Mouse (Mus musculus) limb, embryonic 12.5 days (tissue): ENCODE measurements around the gene Acap3. TPM values are rescaled to one million over a fixed set of nuclear protein-coding genes. Genes with fewer than 3 reads are reported as not detected.

Experiments
- ATAC-seq: fragments of 200-750 bp; cut with Nextera tagmentation; 2 replicates; pipeline ENCODE4 v1.8.0; 2017; ENCODE audit warnings: low read depth, moderate TSS enrichment; ENCODE audit not compliant: insufficient number of reproducible peaks, insufficient read depth, low FRiP score, low TSS enrichment
- H3K27ac ChIP-seq: fragments of 300-500 bp; sonication (generic); 2 replicates; pipeline ENCODE4 v1.5.1; 2016; ENCODE audit warnings: mild to moderate bottlenecking, moderate library complexity
- H3K27me3 ChIP-seq: fragments of 300-500 bp; sonication (generic); 2 replicates; pipeline ENCODE4 v1.6.1; 2016; ENCODE audit warnings: mild to moderate bottlenecking, moderate library complexity
- H3K36me3 ChIP-seq: fragments of 300-500 bp; sonication (generic); 2 replicates; pipeline ENCODE4 v1.6.1; 2016; ENCODE audit warnings: mild to moderate bottlenecking, moderate library complexity
- H3K4me1 ChIP-seq: fragments of 300-500 bp; sonication (generic); replicated peaks from 2 replicates; pipeline ENCODE4 v1.6.1; 2016
- H3K4me2 ChIP-seq: fragments of 300-500 bp; sonication (generic); 2 replicates; pipeline ENCODE4 v1.6.1; 2016; ENCODE audit warnings: mild to moderate bottlenecking, moderate library complexity
- H3K4me3 ChIP-seq: fragments of 300-500 bp; sonication (generic); replicated peaks from 2 replicates; pipeline ENCODE4 v1.5.1; 2016; ENCODE audit warnings: mild to moderate bottlenecking
- H3K9ac ChIP-seq: fragments of 300-500 bp; sonication (generic); replicated peaks from 2 replicates; pipeline ENCODE4 v1.6.1; 2016; ENCODE audit warnings: mild to moderate bottlenecking, moderate library complexity
- H3K9me3 ChIP-seq: fragments of 300-500 bp; sonication (generic); 2 replicates; pipeline ENCODE4 v1.6.1; 2016; ENCODE audit warnings: mild to moderate bottlenecking, moderate library complexity
- WGBS: fragments of 180-500 bp; shearing (Covaris S2); methylation state at CpG from one replicate; pipeline ENCODE4 v1.1.7; 2016; 5-methylcytosine and 5-hydroxymethylcytosine counted together
- polyA plus RNA-seq: library from polyadenylated mRNA; unstranded; fragments of >200 nt; fragmentation: Nextera tagmentation; extraction: Ambion mirVana; gene quantifications from 2 replicates; pipeline ENCODE4 v1.2.1, GENCODE M21; 2016

Gene Acap3
- polyA plus RNA-seq, 1 experiment from 2014 or later = 18.4 TPM

DNA sequence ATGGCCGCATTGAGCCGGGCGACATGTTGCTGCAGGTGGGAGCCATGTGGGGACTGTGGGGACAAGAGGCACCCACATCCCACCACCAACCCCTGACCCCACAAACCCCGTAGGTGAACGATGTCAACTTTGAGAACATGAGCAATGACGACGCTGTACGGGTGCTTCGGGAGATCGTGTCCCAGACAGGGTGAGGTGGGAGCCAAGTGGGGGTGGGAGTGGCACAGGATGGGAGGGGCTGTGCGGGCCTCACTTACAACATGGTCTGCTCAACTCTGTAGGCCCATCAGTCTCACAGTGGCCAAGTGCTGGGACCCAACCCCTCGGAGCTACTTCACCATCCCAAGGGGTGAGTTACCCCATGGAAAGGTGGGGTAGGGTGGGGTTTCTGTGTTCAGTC is 36.6 kb upstream of the Acap3 start:
- no peaks in the 10 kb centered on the region for H3K9me3 ChIP-seq
- H3K9ac ChIP-seq = no peak overlapping the region
- H3K4me3 ChIP-seq = no peak overlapping the region
- 97% methylated on average over 12 of the region's 12 CpGs for WGBS
- H3K27ac ChIP-seq = no peak overlapping the region
- no peaks in the 10 kb centered on the region for H3K27me3 ChIP-seq
- no peaks in the 10 kb centered on the region for H3K4me1 ChIP-seq
- no peak for ATAC-seq
- H3K36me3 ChIP-seq = peaks cover 62% of the 10 kb centered on the region
- H3K4me2 ChIP-seq = no peak overlapping the region

- H3K4me3 ChIP-seq = no peak overlapping the region
- H3K27ac ChIP-seq = no peak overlapping the region
- H3K36me3 ChIP-seq = peaks cover 72% of the 10 kb centered on the region
- no peaks in the 10 kb centered on the region for H3K27me3 ChIP-seq
- WGBS = 92% methylated on average over 12 of the region's 12 CpGs
- H3K9ac ChIP-seq = no peak overlapping the region
- ATAC-seq = no peak
- H3K4me2 ChIP-seq = no peak overlapping the region
- H3K9me3 ChIP-seq = no peaks in the 10 kb centered on the region
- no peaks in the 10 kb centered on the region for H3K4me1 ChIP-seq
These were observed 35.6 kb upstream of the Acap3 start for GRCm38 (mm10) chr4:155856071-155856470.

DNA sequence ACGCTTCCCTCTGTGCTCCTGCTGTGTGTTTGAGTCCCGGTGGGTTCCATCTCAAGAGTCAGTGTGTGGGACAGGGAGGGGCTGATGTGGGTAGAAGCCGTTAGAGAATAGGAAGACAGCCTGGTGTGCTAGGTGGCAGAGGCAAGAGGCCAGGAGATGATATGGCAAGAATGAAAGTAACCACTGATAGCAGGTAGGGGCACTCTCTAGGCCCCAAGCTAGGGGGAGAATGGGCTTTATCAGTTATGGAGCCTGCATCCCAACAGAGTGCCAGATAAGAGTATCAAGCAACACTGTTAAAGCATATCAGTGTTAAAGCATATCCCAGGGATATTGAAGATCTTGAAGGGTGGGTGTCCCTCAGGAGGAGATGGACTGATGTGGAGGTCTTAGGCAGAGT is 34.7 kb upstream of the Acap3 start:
- WGBS = 82% methylated on average over 3 of the region's 3 CpGs
- ATAC-seq = no peak
- H3K4me2 ChIP-seq = no peak overlapping the region
- H3K9me3 ChIP-seq = no peaks in the 10 kb centered on the region
- H3K36me3 ChIP-seq = peaks cover 76% of the 10 kb centered on the region
- no peak overlapping the region for H3K27ac ChIP-seq
- no peaks in the 10 kb centered on the region for H3K4me1 ChIP-seq
- no peak overlapping the region for H3K4me3 ChIP-seq
- no peak overlapping the region for H3K9ac ChIP-seq
- no peaks in the 10 kb centered on the region for H3K27me3 ChIP-seq

- H3K4me3 ChIP-seq = no peak overlapping the region
- ATAC-seq = peak; percentile 34
- WGBS = 15% methylated on average over 13 of the region's 13 CpGs
- no peak overlapping the region for H3K27ac ChIP-seq
- no peaks in the 10 kb centered on the region for H3K9me3 ChIP-seq
- peaks cover 64% of the 10 kb centered on the region for H3K36me3 ChIP-seq
- no peak overlapping the region for H3K9ac ChIP-seq
- no peaks in the 10 kb centered on the region for H3K4me1 ChIP-seq
- H3K27me3 ChIP-seq = no peaks in the 10 kb centered on the region
- no peak overlapping the region for H3K4me2 ChIP-seq
These were observed 32.3 kb upstream of the Acap3 start for GRCm38 (mm10) chr4:155859318-155859717.

DNA sequence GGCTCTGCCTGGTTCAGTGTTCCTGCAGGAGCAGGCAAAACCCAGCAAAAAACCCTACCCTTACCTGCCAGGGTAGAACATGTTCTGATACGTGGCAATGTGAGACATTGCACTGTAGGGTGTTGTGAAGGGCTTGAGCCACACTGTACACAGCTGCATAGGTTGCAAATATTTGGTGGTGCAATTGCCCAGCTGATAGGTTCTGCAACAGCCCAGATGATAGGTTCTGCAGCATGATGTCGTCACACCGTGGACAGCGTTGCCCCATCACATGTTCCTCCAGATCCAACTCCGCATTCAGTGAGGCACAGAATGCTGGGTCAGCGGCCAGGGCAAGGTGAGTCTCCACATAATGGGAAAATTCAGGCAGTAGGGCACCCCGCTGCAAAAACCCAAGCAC is 29.8 kb upstream of the Acap3 start:
- no peak overlapping the region for H3K4me3 ChIP-seq
- H3K4me2 ChIP-seq = no peak overlapping the region
- H3K27ac ChIP-seq = no peak overlapping the region
- H3K27me3 ChIP-seq = no peaks in the 10 kb centered on the region
- H3K4me1 ChIP-seq = no peaks in the 10 kb centered on the region
- ATAC-seq = no peak
- H3K9me3 ChIP-seq = no peaks in the 10 kb centered on the region
- WGBS = 88% methylated on average over 7 of the region's 7 CpGs
- peaks cover 57% of the 10 kb centered on the region for H3K36me3 ChIP-seq
- H3K9ac ChIP-seq = no peak overlapping the region

GRCm38 (mm10) chr4:155863001-155863400 is 28.6 kb upstream of the Acap3 start, which contains the start of gene Tas1r3:
Gene Tas1r3 (minus strand): TSS chr4:155863362.
- WGBS = 82% methylated on average over 5 of the region's 5 CpGs
- H3K36me3 ChIP-seq = peaks cover 53% of the 10 kb centered on the region
- no peak within 1 kb of the TSS for H3K9ac ChIP-seq
- no peak within 1 kb of the TSS for H3K4me2 ChIP-seq
- H3K4me1 ChIP-seq = no peaks in the 10 kb centered on the region
- no peak within 1 kb of the TSS for H3K4me3 ChIP-seq
- no peak within 1 kb of the TSS for H3K27ac ChIP-seq
- no peak for ATAC-seq
- no peaks in the 10 kb centered on the region for H3K9me3 ChIP-seq
- no peaks in the 10 kb centered on the region for H3K27me3 ChIP-seq

DNA sequence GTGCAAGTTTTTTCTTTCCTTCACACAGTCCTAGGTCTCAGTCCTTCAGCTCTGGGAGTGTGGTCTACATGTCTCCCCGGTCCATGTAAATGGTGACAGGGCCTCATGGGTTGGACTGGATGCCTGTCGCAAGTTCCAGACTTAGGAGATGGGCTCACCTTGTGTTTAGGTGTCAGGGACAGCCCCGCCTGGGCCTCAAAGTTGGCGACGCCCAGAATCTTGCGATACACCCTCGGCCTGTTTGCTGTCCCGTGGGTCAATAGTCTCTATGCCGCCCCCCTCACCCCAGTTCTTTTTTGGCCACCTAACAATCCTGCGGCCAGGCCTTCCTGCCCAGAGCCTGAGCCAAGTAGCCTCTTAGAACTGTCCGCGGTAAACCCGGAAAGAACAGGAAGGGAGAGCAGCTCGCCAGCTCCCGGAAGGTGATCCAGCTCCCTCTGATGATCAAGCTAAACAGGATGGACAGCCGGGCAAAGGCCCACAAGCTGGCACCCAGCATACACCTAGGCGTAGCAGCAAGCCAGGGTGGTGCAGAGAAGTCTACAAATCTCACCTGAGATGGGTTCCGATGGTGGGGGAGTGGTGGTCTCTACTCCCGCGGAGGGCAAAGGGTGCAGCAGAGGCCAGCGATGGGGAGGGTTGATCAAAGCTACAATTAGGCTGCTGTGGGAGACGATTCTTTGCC is 22.9 kb upstream of the Acap3 start:
- no peak overlapping the region for H3K27ac ChIP-seq
- peak; percentile 49 for ATAC-seq
- peak overlapping the region; percentile 85 for H3K4me2 ChIP-seq
- H3K9ac ChIP-seq = peak overlapping the region; percentile 71
- peak overlapping the region; percentile 76 for H3K4me3 ChIP-seq
- H3K36me3 ChIP-seq = peaks cover 48% of the 10 kb centered on the region
- H3K4me1 ChIP-seq = peaks cover 21% of the 10 kb centered on the region
- WGBS = 10% methylated on average over 22 of the region's 22 CpGs
- no peaks in the 10 kb centered on the region for H3K9me3 ChIP-seq
- no peaks in the 10 kb centered on the region for H3K27me3 ChIP-seq

DNA sequence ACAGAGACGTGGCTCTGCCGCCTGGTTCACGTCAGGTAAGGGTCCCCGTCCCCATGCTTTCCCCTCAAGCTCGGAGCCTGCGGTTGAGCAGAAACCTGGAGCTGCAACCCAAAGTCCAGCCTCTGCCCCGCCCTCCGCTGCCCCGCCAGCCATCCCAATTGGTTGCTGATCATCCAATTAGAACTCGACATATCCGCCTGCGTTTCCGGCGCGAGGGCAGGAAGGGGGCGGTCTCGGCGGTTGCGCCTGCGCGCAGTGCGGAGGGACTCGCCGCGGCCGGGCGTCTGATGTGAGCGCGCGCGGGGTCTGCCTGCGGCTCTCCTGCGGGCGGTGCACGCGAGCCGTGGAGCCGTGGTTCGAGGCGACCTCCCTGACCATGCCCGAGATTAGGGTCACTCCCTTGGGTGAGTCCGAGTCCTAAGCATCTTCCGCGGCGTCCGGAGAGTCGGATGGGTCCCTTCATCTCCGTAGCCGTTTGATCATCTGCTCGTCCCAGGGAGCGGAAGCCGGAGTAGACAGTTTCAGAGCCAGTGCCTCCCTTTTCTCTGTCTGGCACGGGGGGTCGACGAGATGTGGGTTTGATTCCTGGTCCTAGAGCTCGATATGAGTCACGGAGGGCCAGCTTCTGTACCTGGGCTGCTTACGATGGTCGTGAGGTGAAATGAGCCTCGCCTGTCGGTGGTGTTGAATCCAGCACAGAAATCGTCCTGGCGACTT is 22.1 kb upstream of the Acap3 start, which contains the start of the genes Cptp and Ints11:
Gene Cptp (minus strand): TSS at position 124 of the 717 bp plus-strand sequence.
Gene Ints11 (plus strand): TSS at position 230 of the 717 bp plus-strand sequence.
- H3K4me1 ChIP-seq = peaks cover 21% of the 10 kb centered on the region
- no peaks in the 10 kb centered on the region for H3K27me3 ChIP-seq
- peak; percentile 95 for ATAC-seq
- H3K36me3 ChIP-seq = peaks cover 55% of the 10 kb centered on the region
- H3K4me3 ChIP-seq = peak within 1 kb of the TSS; percentile 76
- peak within 1 kb of the TSS; percentile 81 for H3K9ac ChIP-seq
- WGBS = under 1% methylated on average over 63 of the region's 63 CpGs
- peak within 1 kb of the TSS; percentile 85 for H3K4me2 ChIP-seq
- no peak within 1 kb of the TSS for H3K27ac ChIP-seq
- H3K9me3 ChIP-seq = no peaks in the 10 kb centered on the region

DNA sequence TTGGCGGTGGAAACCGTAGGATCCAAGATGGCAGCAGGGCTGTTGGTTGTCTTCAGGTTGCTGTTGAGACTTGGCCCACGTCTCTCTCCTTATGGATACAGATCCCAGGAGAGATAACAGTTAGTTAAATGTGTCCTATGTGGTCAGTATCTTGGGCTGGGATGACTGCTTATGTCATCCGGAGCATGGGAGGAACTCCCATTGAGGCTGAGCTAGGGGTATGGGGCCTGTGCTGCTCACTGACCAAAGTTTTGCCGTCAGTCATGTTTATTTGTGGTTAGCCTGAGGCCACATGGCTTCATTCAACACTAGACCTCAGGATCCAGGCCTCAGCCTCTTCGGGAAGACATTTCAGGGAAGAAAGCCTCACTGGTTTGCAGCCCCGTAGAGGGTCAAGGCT is 20.2 kb upstream of the Acap3 start:
- Histone ChIP-seq H3K4me2 (no peak overlapping the region), H3K9ac (no peak overlapping the region), H3K4me3 (no peak overlapping the region), H3K27me3 (no peaks in the 10 kb centered on the region), H3K9me3 (no peaks in the 10 kb centered on the region), H3K36me3 (peaks cover 59% of the 10 kb centered on the region), H3K27ac (no peak overlapping the region), H3K4me1 (peaks cover 21% of the 10 kb centered on the region)
- WGBS = 91% methylated on average over 7 of the region's 7 CpGs
- ATAC-seq = no peak

DNA sequence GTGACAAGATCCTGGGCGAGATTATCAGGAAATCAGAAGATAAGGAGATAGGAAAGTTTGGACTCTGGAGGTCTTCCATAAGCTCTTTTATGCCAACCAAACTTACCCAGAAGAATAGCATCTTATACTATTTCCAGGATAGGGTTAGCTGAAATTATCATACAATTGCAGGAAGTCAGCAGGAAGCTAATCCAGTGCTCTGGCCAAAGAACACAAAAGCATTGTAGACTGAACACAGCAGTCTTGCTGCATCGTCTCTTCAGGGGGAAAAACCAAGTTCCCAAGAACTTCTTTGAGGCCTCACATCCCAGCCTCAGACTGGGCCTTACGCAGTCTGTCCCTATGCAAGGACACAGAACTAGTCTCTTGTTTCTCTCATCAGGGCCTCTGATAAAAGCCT is 8.0 kb upstream of the Acap3 start:
- no peak overlapping the region for H3K4me3 ChIP-seq
- ATAC-seq = no peak
- 81% methylated on average over 3 of the region's 3 CpGs for WGBS
- H3K27me3 ChIP-seq = no peaks in the 10 kb centered on the region
- no peak overlapping the region for H3K9ac ChIP-seq
- H3K4me2 ChIP-seq = no peak overlapping the region
- peaks cover 65% of the 10 kb centered on the region for H3K36me3 ChIP-seq
- no peaks in the 10 kb centered on the region for H3K4me1 ChIP-seq
- H3K9me3 ChIP-seq = no peaks in the 10 kb centered on the region
- no peak overlapping the region for H3K27ac ChIP-seq

- 94% methylated on average over 5 of the region's 5 CpGs for WGBS
- H3K27ac ChIP-seq = no peak overlapping the region
- peaks cover 64% of the 10 kb centered on the region for H3K36me3 ChIP-seq
- no peak overlapping the region for H3K9ac ChIP-seq
- no peak overlapping the region for H3K4me2 ChIP-seq
- no peak for ATAC-seq
- H3K27me3 ChIP-seq = no peaks in the 10 kb centered on the region
- H3K9me3 ChIP-seq = no peaks in the 10 kb centered on the region
- H3K4me3 ChIP-seq = no peak overlapping the region
- peaks cover 12% of the 10 kb centered on the region for H3K4me1 ChIP-seq
These were observed 5.3 kb upstream of the Acap3 start for GRCm38 (mm10) chr4:155886330-155886729.
